Mouse (Mus musculus): ENCODE measurements around the gene Gm37240.
A peak's percentile ranks its signal among the peaks of the same experiment; 100 is the strongest.

The Gm37240 gene

GRCm38 (mm10) chr3:84982688-84983087, 904.6 kb downstream of the Gm37240 start:
- DNase-seq (ENCODE audit: extremely low spot score, low read depth, low spot score): no peak

- DNase-seq (ENCODE audit: extremely low spot score, low read depth, low spot score): no peak
Measured at GRCm38 (mm10) chr3:84980158-84980557, 907.2 kb downstream of the Gm37240 start.

DNA sequence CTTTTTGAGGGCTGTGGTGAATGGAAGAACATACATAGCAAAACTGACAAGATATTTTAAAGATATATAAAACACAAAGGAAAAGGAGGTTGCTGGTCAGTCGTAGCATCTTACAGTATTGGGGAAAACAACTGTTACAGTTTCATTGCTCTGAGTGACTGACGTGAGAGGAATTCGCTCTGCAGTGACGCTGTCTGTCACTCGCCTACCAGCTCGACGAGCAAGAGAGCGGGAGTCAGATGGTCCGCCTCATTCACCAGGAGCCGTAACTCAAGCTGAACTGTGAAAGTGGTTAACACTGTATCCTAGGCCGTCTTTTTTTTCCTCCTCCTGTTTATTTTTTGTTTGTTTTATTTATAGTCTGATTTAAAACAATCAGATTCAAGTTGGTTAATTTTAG, 908.6 kb downstream of the Gm37240 start:
- DNase-seq (ENCODE audit: extremely low spot score, low read depth, low spot score): no peak

DNA sequence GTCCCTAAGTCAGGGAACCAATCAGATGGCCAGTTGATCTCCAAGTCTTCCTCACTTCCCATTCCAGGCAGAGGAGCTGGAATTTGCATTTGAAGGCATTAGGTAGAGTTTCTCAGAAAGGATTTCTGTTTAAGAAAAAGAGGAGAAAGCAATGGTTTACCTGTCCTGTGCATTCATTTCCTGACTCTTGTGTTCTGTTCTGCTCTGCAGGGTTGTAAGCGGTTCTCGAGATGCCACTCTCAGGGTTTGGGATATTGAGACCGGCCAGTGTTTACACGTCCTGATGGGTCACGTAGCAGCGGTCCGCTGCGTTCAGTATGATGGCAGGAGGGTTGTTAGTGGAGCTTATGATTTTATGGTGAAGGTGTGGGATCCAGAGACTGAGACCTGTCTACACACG, 913.1 kb downstream of the Gm37240 start:
- DNase-seq (ENCODE audit: extremely low spot score, low read depth, low spot score): no peak

DNA sequence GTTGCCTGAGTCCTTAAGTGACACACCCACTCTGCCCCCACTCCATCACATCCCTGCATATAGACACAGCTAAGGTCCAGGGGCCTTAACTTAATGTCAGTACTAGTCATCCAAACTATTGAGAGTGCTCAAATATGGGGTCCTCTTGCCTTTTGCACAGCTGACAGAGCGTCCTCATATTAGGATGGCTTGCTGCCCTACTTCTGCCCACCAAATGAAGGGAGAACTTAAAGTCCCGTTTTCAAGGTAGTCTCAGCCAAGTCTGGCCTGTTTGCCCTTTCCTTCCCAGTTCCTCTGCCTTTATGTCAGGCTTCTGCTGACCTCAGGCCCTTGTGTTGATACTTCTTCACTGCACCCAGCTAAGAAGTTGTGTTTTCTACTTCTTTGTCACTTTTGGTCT, 914.4 kb downstream of the Gm37240 start:
- no peak for DNase-seq (ENCODE audit: extremely low spot score, low read depth, low spot score)

GRCm38 (mm10) chr3:84971561-84971960, 915.8 kb downstream of the Gm37240 start:
- DNase-seq (ENCODE audit: extremely low spot score, low read depth, low spot score): no peak

DNA sequence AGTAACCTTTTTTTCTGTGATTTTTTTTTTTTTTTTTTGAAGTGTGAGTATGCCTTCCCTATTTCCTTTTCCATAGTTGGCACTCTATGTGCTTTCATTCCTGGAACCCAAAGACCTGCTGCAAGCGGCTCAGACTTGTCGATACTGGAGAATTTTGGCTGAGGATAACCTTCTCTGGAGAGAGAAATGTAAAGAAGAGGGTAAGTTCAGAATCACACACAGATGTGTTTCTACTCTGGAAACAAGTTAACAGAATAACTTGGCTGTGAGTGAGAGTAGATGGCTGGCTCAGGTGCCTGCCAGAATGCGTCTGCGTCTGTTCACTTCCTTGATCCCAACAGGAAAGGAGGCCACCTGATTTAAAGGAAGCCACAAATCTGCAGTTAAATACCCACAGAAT, 920.0 kb downstream of the Gm37240 start:
- DNase-seq (ENCODE audit: extremely low spot score, low read depth, low spot score): no peak

DNA sequence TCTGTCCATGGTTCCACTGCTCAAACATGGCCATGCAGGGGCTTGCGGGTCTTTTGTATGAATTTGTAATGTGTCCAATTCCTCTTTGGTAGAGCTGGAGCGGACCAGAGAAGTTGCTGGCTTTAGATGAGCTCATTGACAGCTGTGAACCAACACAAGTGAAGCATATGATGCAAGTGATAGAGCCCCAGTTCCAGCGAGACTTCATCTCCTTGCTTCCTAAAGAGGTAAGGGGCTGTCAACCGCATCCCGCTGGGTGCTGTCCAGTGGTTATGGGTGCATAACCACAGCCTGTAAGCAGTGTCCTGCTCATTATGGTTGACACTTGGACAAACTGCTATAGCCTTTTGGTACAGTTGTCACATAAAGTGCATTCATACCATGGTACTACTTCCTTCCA, 922.2 kb downstream of the Gm37240 start:
- DNase-seq (ENCODE audit: extremely low spot score, low read depth, low spot score): no peak

DNA sequence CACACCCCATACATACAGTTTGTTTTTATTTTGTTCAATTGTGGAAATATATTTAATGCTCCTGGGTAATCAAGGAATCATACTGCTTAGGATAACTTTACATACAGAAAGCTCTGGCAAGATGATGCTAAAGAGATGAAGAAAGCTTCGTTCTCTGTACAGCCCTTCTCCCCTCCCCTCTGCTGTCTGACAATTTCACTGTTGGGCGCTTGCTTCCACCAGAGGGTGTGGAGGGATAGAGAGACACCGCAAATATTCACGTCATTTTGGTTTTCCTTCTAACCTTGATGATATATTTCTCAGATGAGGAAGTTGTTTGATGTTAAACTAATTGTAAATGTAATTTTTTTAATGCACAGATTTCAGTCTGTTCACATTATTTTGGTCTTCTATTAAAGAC, 931.5 kb downstream of the Gm37240 start:
- DNase-seq (ENCODE audit: extremely low spot score, low read depth, low spot score): no peak

DNA sequence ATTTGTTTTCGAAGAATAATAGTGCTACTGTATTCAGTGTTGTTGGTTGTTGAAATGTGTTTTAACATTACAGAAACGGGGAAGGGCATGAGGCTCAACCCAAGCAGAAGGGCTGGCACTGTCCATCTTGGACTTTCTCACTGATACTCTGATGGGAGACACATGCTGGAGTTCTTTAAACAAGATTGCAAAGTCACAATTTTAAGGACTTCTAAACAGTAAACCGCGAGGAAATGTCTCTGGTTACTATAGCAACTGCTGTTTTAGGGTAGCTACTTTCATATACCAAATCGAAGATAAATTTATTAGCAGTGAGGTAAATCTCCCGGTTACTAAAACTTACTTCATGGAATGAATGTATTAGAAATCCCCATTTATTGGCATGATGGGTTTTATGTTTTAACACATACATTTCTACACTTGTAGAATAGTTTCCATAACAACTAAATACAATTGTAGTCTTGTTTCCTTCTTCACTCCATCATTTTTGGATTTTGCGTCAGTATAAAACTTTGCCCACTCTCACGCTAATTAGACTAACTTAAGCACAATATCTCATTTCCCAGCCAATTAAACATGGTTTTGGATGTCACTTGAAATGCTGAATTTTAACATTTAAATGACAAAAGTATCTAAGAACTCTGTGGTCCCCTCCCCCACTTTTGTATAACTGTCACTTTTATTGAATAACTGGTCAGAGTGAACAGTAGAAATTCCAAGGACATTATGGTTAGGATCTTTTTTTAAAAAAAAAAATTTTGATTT, 932.1 kb downstream of the Gm37240 start:
- no peak for DNase-seq (ENCODE audit: extremely low spot score, low read depth, low spot score)

DNA sequence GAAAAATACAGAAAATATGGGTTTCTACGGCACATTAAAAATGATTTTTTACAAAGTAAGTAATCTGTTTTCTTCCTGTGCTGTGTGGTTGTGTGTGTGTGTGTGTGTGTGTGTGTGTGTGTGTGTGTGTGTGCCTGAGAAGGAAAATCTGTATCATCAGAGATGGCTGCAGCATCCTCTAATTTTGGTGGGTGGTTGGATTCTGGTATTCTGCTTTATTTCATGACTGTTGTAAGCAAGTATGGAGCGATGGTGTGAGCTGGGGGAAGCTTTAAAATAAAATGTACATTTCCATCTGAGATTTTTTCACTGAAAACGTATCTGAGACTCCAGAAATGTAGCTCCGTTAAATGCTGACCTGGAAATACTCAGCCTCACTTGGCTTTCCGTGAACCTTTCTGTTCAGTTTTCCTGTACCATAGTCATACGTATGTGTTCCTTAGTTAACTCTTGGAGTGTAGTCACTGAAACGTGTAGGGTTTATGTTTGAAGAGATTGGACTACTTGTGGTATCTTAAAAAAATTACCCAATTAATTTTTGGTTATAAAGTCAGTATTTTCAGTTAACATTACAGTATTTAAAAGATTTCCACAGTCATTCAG, 934.6 kb downstream of the Gm37240 start:
- DNase-seq (ENCODE audit: extremely low spot score, low read depth, low spot score): no peak

DNA sequence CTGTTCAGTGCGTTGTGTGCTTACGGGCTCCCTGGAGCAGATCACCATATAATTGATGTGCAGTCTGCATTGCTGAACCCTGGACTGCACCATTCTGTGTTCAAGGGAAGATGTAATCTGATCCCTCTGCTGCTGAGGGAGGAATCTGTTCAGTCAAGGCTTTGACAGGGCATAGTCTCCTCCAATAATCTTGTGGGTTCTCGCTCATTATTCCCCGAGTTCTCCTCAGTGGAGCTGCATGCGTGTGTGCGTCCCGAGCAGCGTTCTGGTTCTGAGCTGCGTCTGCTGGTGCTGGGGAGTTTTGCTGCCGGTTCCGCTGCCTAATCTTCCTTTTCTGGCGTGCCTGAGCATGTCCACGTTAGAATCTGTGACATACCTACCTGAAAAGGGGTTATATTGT, 935.2 kb downstream of the Gm37240 start:
- peak; percentile 66 for DNase-seq (ENCODE audit: extremely low spot score, low read depth, low spot score)

GRCm38 (mm10) chr3:84951698-84952097, 935.6 kb downstream of the Gm37240 start:
- DNase-seq (ENCODE audit: extremely low spot score, low read depth, low spot score): no peak

DNA sequence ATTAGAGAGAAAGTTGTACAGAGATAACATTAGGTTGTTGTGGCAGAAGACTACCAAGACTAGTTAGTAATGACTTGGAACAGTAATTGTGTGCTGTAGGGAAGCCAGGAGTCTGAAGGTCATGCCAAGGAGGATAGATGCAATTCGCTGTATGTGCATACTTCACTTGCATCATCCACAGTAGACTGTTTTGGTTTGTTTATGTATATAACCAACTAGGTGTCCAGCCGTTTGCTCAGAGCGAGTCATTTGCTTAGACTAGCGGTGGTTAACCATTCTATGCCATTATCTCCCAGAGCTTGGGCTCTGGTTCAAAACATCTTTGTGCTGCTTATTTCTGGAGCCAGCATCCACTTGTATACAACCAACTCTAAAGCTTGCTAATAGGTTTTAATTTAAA, 937.9 kb downstream of the Gm37240 start:
- no peak for DNase-seq (ENCODE audit: extremely low spot score, low read depth, low spot score)

GRCm38 (mm10) chr3:84946381-84946780, 940.9 kb downstream of the Gm37240 start:
- DNase-seq (ENCODE audit: extremely low spot score, low read depth, low spot score): no peak

- no peak for DNase-seq (ENCODE audit: extremely low spot score, low read depth, low spot score)
Measured at GRCm38 (mm10) chr3:84944933-84945332, 942.4 kb downstream of the Gm37240 start.

DNA sequence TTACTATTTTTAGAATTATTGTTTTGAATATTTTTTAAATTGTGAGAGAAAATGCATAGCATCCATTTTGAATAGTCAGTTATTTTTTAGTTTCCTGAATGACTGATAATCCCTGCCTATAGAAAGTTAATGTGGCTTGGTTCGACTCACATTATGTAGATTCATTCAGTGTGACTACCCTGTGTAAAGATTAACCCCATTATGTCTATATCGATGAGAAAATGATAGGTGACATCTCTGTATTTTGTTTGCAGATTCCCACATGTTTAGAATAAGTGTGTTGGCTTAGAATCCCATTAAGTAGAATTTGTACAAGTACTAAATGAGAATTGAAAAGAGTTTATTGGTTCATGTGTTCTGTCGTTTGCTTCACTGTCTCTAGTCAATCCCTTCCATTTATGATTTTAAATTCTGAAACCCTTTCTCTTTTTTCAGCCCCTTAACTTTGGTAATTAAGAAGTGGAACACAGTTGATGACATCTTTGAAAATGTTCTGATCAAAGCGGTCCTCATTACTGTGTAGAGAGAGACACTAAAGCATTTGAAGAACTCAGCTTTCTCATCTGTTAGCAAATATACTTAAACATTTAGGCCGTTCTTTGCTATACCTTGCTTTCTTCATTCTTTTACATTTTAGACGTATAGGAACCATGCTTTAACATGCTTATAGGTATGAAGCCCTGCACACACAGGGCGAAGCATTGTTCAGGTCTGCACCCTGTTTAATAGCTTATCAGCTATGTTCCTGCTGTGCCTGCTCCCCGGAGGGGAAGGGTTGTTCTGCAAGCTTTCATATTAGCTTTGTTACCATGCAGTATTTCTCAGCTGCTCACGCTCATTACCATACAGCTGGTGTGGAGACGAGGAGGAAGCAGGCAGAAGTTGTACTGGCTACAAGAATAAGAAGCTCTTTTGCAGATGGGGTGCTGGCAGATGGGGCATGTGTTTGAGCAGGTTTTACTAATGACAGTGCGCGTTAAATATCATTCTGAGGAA, 949.7 kb downstream of the Gm37240 start:
- no peak for DNase-seq (ENCODE audit: extremely low spot score, low read depth, low spot score)

DNA sequence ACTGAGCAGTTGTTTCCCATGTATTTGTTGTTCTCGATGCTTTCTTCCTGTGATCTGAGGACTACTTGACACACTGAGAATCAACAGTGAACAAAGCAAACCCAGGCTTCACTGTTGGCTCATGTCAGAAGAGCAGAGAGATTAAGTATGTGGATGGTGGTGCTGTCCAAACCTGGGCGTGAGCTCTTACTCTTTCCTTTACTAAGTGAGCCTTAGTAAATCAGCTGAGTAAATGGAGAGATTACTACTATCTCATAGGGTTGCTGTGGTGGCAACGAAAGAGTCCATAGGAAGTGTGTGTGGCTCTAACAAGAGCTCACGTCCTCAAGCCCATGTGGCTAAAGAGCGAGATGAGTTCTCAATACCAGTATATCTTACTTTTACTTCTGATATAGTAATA, 950.4 kb downstream of the Gm37240 start:
- no peak for DNase-seq (ENCODE audit: extremely low spot score, low read depth, low spot score)

GRCm38 (mm10) chr3:84936252-84936651, 951.1 kb downstream of the Gm37240 start:
- DNase-seq (ENCODE audit: extremely low spot score, low read depth, low spot score): no peak

DNA sequence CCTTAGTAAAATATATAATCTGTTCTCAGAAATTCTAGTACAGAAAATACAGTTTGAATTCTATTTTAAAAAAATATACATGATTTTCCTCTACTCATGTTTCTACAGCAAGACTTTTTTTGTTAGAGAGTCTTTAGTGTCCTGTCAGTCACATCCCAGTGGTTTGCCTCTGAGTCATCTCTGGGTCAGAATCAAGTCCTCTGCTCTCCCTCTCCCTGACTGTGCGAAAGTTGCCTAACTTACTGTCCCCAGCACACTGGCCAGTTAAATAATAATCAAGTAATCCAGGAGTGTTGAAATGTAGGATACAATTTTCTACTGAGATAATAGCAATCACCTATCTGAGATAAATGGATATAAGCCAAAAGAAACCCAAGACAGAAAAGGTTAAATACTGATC, 951.6 kb downstream of the Gm37240 start:
- no peak for DNase-seq (ENCODE audit: extremely low spot score, low read depth, low spot score)

- no peak for DNase-seq (ENCODE audit: extremely low spot score, low read depth, low spot score)
Measured at GRCm38 (mm10) chr3:84930683-84931082, 956.6 kb downstream of the Gm37240 start.

DNA sequence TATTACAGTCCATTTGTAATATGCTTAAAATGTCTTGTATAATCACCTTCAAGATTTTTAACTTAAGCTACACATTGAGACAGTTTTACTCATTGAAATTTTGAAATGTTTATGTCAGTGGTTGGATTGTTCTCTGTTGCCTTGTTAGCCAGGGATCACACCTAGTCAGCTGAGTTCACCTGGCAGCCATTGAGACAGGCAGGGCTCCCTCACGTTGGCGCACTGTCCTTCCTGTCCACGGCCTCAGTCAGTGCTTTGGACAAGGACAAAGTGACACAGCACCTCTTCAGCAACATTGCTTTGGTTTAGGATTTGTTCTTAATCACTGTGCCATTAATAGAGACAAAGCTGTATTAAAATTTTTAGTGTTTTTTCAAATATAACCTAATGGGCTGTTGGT, 958.1 kb downstream of the Gm37240 start:
- no peak for DNase-seq (ENCODE audit: extremely low spot score, low read depth, low spot score)
